Mouse (Mus musculus): ENCODE measurements around the gene Nr3c2. TPM values are rescaled to one million over a fixed set of nuclear protein-coding genes. Genes with fewer than 3 reads are reported as not detected.

Nr3c2 gene
- polyA plus RNA-seq, 1 experiment, result 7.6 TPM

GRCm38 (mm10) chr8:77169757-77170438, 270.7 kb downstream of the Nr3c2 start:
- Histone ChIP-seq H3K4me1 (ENCODE audit: control insufficient read depth, insufficient read depth, low read length) (no peaks in the 10 kb centered on the region; the same call in 1 of the 2 replicates), H3K27ac (ENCODE audit: insufficient read depth, low read depth, low read length) (peak overlapping the region; percentile 68; the same call in 1 of the 2 replicates), H3K36me3 (ENCODE audit: control insufficient read depth, insufficient read depth, low read length) (no peaks in the 10 kb centered on the region), H3K4me3 (ENCODE audit: insufficient read depth, low read depth, low read length) (no peak overlapping the region), H3K27me3 (replicated peaks; ENCODE audit: control insufficient read depth, insufficient read depth, low read length) (no peaks in the 10 kb centered on the region)
- no peak for DNase-seq
- TF ChIP-seq CTCF (conservative IDR thresholded peaks at IDR 0.05; ENCODE audit: insufficient read depth, insufficient read length, low read depth, low read length), result no peak
- TF ChIP-seq POLR2A (IDR thresholded peaks at IDR 0.05; ENCODE audit: low read depth, low read length), result no peak
- WGBS, result 76% methylated on average over 4 of the region's 4 CpGs

GRCm38 (mm10) chr8:77170439-77170759, 271.2 kb downstream of the Nr3c2 start:
- Histone ChIP-seq H3K4me1 (ENCODE audit: control insufficient read depth, insufficient read depth, low read length) (no peaks in the 10 kb centered on the region; the same call in 1 of the 2 replicates), H3K4me3 (ENCODE audit: insufficient read depth, low read depth, low read length) (no peak overlapping the region), H3K36me3 (ENCODE audit: control insufficient read depth, insufficient read depth, low read length) (no peaks in the 10 kb centered on the region), H3K27me3 (replicated peaks; ENCODE audit: control insufficient read depth, insufficient read depth, low read length) (no peaks in the 10 kb centered on the region), H3K27ac (ENCODE audit: insufficient read depth, low read depth, low read length) (no peak overlapping the region)
- 92% methylated on average over 4 of the region's 4 CpGs for WGBS
- no peak for DNase-seq
- no peak for TF ChIP-seq CTCF (conservative IDR thresholded peaks at IDR 0.05; ENCODE audit: insufficient read depth, insufficient read length, low read depth, low read length)
- TF ChIP-seq POLR2A (IDR thresholded peaks at IDR 0.05; ENCODE audit: low read depth, low read length), result no peak

- no peak for DNase-seq
- Histone ChIP-seq H3K4me3 (ENCODE audit: insufficient read depth, low read depth, low read length) (no peak overlapping the region), H3K36me3 (ENCODE audit: control insufficient read depth, insufficient read depth, low read length) (no peaks in the 10 kb centered on the region), H3K27ac (ENCODE audit: insufficient read depth, low read depth, low read length) (no peak overlapping the region), H3K27me3 (replicated peaks; ENCODE audit: control insufficient read depth, insufficient read depth, low read length) (no peaks in the 10 kb centered on the region), H3K4me1 (ENCODE audit: control insufficient read depth, insufficient read depth, low read length) (no peaks in the 10 kb centered on the region; the same call in 1 of the 2 replicates)
- no peak for TF ChIP-seq CTCF (conservative IDR thresholded peaks at IDR 0.05; ENCODE audit: insufficient read depth, insufficient read length, low read depth, low read length)
- WGBS, result 62% methylated on average over 12 of the region's 12 CpGs
Observed at GRCm38 (mm10) chr8:77173075-77173657, 273.9 kb downstream of the Nr3c2 start.

GRCm38 (mm10) chr8:77173736-77174135, 274.5 kb downstream of the Nr3c2 start:
- no peak for TF ChIP-seq POLR2A (IDR thresholded peaks at IDR 0.05; ENCODE audit: low read depth, low read length)
- DNase-seq, result no peak
- no peaks in the 10 kb centered on the region for H3K36me3 ChIP-seq (ENCODE audit: control insufficient read depth, insufficient read depth, low read length)
- WGBS, result 64% methylated on average over 3 of the region's 3 CpGs
- H3K27ac ChIP-seq (ENCODE audit: insufficient read depth, low read depth, low read length), result no peak overlapping the region
- H3K4me1 ChIP-seq (ENCODE audit: control insufficient read depth, insufficient read depth, low read length), result no peaks in the 10 kb centered on the region; the same call in 1 of the 2 replicates
- H3K27me3 ChIP-seq (replicated peaks; ENCODE audit: control insufficient read depth, insufficient read depth, low read length), result no peaks in the 10 kb centered on the region
- H3K4me3 ChIP-seq (ENCODE audit: insufficient read depth, low read depth, low read length), result no peak overlapping the region

GRCm38 (mm10) chr8:77175471-77175870, 276.2 kb downstream of the Nr3c2 start:
- Histone ChIP-seq H3K4me3 (ENCODE audit: insufficient read depth, low read depth, low read length) (no peak overlapping the region), H3K4me1 (ENCODE audit: control insufficient read depth, insufficient read depth, low read length) (no peaks in the 10 kb centered on the region; the same call in 1 of the 2 replicates), H3K27me3 (replicated peaks; ENCODE audit: control insufficient read depth, insufficient read depth, low read length) (no peaks in the 10 kb centered on the region), H3K27ac (ENCODE audit: insufficient read depth, low read depth, low read length) (no peak overlapping the region), H3K36me3 (ENCODE audit: control insufficient read depth, insufficient read depth, low read length) (no peaks in the 10 kb centered on the region)
- DNase-seq, result peak; percentile 35
- TF ChIP-seq CTCF (conservative IDR thresholded peaks at IDR 0.05; ENCODE audit: insufficient read depth, insufficient read length, low read depth, low read length) (no peak), POLR2A (IDR thresholded peaks at IDR 0.05; ENCODE audit: low read depth, low read length) (no peak)
- WGBS, result 59% methylated on average over 4 of the region's 4 CpGs

- H3K4me3 ChIP-seq (ENCODE audit: insufficient read depth, low read depth, low read length), result no peak overlapping the region
- H3K4me1 ChIP-seq (ENCODE audit: control insufficient read depth, insufficient read depth, low read length), result no peaks in the 10 kb centered on the region; the same call in 1 of the 2 replicates
- no peaks in the 10 kb centered on the region for H3K27me3 ChIP-seq (replicated peaks; ENCODE audit: control insufficient read depth, insufficient read depth, low read length)
- TF ChIP-seq CTCF (conservative IDR thresholded peaks at IDR 0.05; ENCODE audit: insufficient read depth, insufficient read length, low read depth, low read length), result no peak
- TF ChIP-seq POLR2A (IDR thresholded peaks at IDR 0.05; ENCODE audit: low read depth, low read length), result no peak
- no peak for DNase-seq
- no peak overlapping the region for H3K27ac ChIP-seq (ENCODE audit: insufficient read depth, low read depth, low read length)
- H3K36me3 ChIP-seq (ENCODE audit: control insufficient read depth, insufficient read depth, low read length), result no peaks in the 10 kb centered on the region
- WGBS, result 80% methylated on average over 4 of the region's 4 CpGs
Observed at GRCm38 (mm10) chr8:77176343-77176742, 277.1 kb downstream of the Nr3c2 start.

GRCm38 (mm10) chr8:77185816-77186215, 286.6 kb downstream of the Nr3c2 start:
- no peaks in the 10 kb centered on the region; the same call in 1 of the 2 replicates for H3K4me1 ChIP-seq (ENCODE audit: control insufficient read depth, insufficient read depth, low read length)
- WGBS, result 96% methylated on average over 28 of the region's 28 CpGs
- no peak for TF ChIP-seq CTCF (conservative IDR thresholded peaks at IDR 0.05; ENCODE audit: insufficient read depth, insufficient read length, low read depth, low read length)
- no peak for TF ChIP-seq POLR2A (IDR thresholded peaks at IDR 0.05; ENCODE audit: low read depth, low read length)
- no peak overlapping the region for H3K4me3 ChIP-seq (ENCODE audit: insufficient read depth, low read depth, low read length)
- no peak overlapping the region for H3K27ac ChIP-seq (ENCODE audit: insufficient read depth, low read depth, low read length)
- no peak for DNase-seq
- no peaks in the 10 kb centered on the region for H3K27me3 ChIP-seq (replicated peaks; ENCODE audit: control insufficient read depth, insufficient read depth, low read length)
- H3K36me3 ChIP-seq (ENCODE audit: control insufficient read depth, insufficient read depth, low read length), result no peaks in the 10 kb centered on the region

All from kidney, adult 2 months (tissue).